Mouse (Mus musculus) olfactory bulb, adult 2 months (tissue): ENCODE results near the gene Arhgef19. TPM values are rescaled to one million over a fixed set of nuclear protein-coding genes. Genes with fewer than 3 reads are reported as not detected.

ENCODE experiments used
- H3K27ac ChIP-seq: fragments of 200-500 bp; 2 replicates; pipeline ENCODE4 v1.5.1; 2012; ENCODE audit warnings: low read depth, low read length; ENCODE audit not compliant: insufficient read depth
- H3K4me1 ChIP-seq: fragments of 200-500 bp; 2 replicates; pipeline ENCODE4 v1.6.1; 2012; ENCODE audit warnings: low read length; ENCODE audit not compliant: control insufficient read depth, insufficient read depth
- H3K4me3 ChIP-seq: fragments of 200-500 bp; 2 replicates; pipeline ENCODE4 v1.5.1; 2012; ENCODE audit warnings: mild to moderate bottlenecking, low read depth, low read length, moderate library complexity; ENCODE audit not compliant: insufficient read depth
- CTCF ChIP-seq: fragments of 200-500 bp; IDR thresholded peaks from 2 replicates; pipeline ENCODE4 v1.5.1; 2012; ENCODE audit warnings: low read depth, mild to moderate bottlenecking, low read length, moderate library complexity; ENCODE audit not compliant: insufficient read depth
- POLR2A ChIP-seq: fragments of 200-500 bp; IDR thresholded peaks from 2 replicates; pipeline ENCODE4 v1.6.1; 2012; ENCODE audit warnings: mild to moderate bottlenecking, low read depth, low read length, moderate library complexity; ENCODE audit not compliant: insufficient read depth
- WGBS: fragments of 180-500 bp; shearing (Covaris S2); methylation state at CpG from one replicate; pipeline ENCODE4 v1.1.7; 2018; 5-methylcytosine and 5-hydroxymethylcytosine counted together
- polyA plus RNA-seq: library from polyadenylated mRNA; stranded (reverse); fragments of >200 nt; gene quantifications from 2 replicates; pipeline ENCODE4 v1.2.4, GENCODE M21; 2012; ENCODE audit warnings: low replicate concordance; ENCODE audit not compliant: missing spikeins, insufficient read depth, insufficient read length

Gene Arhgef19
- polyA plus RNA-seq, 1 experiment, result not detected

DNA sequence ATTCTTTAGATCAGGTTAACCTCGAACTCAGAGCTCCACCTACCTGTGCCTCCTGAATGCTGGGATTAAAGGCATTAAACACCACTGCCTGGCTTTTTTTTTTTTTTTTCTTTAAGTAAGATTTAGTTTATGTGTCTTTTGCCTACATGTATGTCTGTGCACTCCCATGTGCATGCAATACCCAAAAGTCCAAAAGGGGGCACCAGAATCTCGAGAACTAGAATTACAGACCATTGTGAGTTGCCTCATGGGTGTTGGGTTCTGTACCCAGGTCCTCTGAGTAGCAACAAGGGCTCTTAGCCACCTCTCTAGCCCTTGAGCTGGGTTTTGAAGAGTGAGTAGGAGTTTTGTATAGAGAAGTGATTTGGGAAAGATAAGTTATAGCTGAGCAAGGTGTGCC, 13.3 kb downstream of the Arhgef19 start:
- Histone ChIP-seq H3K4me1 (peaks cover 8% of the 10 kb centered on the region), H3K4me3 (no peak overlapping the region), H3K27ac (no peak overlapping the region)
- TF ChIP-seq POLR2A, result no peak
- no peak for TF ChIP-seq CTCF
- 69% methylated on average over 2 of the region's 2 CpGs for WGBS

DNA sequence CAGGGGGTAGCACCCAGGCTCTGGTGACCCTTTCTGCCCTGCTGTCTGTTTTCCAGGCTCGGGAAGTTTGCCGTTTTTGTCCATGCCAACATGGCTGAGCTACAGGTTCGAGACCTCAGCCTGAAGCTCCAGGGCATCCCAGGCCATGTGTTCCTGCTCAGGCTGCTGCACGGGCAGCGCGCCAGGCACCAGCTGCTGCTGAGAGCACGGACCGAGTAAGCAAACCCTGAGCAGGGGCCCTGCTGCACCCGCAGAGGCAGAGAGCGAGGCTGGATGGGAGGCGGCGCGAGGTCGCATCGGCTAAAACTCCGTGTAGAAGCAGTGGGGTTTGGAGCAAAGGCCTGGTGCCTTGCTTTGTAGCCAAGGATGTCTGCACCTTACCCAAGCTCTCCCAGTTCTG, 14.9 kb downstream of the Arhgef19 start:
- 63% methylated on average over 16 of the region's 16 CpGs for WGBS
- no peak for TF ChIP-seq CTCF
- Histone ChIP-seq H3K4me3 (no peak overlapping the region), H3K27ac (no peak overlapping the region), H3K4me1 (no peaks in the 10 kb centered on the region)

DNA sequence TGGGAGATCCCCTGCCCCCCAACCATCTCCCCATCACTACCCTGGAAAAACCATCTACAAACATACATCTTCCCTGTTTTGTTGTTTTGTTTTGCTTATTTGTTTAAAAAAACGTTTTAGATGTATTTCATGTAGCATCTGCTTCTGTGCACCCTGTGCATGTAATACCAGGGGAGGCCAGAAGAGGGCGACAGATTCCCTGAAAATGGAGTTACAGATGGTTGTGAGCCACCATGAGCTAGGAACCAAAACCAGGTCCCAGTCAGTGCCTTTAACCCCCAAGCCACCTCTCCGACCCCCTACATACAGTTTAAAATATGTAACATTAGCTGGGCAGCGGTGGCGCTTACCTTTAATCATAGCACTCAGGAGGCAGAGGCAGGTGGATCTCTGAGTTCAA, 18.1 kb downstream of the Arhgef19 start:
- peak; percentile 39; the same call in 1 of the 2 replicates for TF ChIP-seq CTCF
- no peak for TF ChIP-seq POLR2A
- 70% methylated on average over 5 of the region's 5 CpGs for WGBS
- Histone ChIP-seq H3K27ac (no peak overlapping the region), H3K4me1 (0 out of 2 replicates have a peak, but pooled peaks cover 5% of the 10 kb centered on the region), H3K4me3 (no peak overlapping the region)

DNA sequence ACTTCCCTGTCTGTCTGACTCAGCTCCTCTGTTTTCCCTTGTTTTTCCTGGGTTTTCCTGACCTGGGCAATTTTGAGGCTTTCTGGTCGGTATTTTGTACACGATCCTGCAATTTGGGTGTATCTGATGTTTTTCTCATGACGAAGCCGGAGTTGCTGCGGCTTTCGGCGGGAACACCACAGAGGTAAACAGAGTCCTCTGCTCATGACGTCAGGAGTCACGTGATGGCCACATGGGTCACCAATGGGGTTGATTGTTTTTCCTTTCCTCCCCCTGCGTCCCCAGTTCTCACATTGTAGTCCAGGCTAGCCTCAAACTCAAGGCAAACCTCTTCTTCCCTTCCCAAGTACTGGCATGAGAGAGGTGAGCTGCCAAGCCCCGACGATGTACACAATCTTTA, 20.1 kb downstream of the Arhgef19 start:
- Histone ChIP-seq H3K4me3 (no peak overlapping the region), H3K4me1 (0 out of 2 replicates have a peak, but pooled peaks cover 5% of the 10 kb centered on the region), H3K27ac (no peak overlapping the region)
- 74% methylated on average over 12 of the region's 12 CpGs for WGBS
- no peak for TF ChIP-seq CTCF
- no peak for TF ChIP-seq POLR2A

DNA sequence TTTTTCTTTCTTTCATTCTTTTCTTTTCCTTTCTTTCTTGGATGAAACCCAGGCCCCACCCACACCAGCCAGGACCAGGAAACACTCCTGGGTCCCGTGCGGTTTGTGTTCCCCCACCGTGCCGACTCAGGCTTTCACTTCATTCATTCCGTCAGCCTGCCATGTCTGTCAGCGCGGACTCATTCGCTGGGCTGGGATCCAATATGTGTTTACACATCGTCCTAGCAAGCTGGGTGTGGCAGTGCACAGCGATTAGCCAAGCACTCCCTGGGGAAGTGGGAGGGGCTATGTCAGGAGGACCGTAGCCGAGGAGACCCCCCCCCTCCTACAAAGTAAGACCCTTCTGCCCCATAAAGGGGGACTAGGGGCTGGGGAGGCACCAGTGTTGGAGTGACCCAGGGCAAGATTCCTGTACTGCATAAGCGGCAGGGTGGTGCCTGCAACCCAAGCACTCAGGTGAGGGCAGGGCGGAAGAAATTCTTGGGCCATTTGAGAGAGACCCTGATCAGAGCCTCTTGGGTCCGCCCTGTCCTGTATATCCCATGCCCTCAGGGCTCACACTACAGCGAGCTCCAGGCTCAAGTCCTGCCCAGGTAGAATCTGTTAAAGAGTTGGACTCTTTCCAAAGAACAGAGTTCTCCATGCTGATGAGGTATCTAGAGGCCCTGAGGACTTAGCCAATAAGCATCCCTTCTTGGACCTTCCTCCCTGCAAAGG, 20.9 kb downstream of the Arhgef19 start:
- no peak overlapping the region for H3K27ac ChIP-seq
- WGBS, result 36% methylated on average over 16 of the region's 16 CpGs

DNA sequence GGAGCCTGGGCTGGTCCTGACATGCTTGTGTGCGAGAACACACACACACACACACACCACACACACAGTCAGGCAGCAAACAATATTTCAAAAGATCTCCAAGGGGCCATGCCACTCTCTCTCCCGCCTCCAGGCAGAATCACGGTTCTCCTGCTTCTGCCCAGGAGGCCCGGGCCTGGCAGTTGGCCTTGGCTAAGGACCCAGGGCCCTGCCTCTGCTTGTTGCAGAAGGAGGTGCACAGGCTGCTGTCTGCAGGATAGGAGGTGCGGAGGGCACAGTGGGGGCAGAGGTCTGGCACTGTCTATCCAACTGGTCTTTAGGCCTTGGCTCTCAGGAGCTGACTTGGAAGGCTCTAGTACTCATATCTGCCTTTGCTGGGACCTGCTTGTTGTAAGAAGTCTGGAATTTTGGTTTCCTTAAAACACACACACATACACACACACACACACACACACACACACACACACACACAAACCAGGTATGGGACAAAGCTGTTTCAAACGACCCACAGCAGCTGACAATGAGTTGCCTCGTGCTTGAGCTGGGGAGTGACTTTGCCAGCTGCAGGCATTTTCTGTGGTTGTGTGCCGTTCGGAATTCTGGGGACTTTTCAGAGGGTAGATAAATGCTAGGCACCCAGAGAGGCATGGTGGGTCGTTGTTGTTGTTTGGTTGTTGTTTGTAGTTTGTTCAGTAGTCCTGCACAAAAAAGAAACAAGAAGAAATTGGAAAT, 23.8 kb downstream of the Arhgef19 start:
- 79% methylated on average over 10 of the region's 10 CpGs for WGBS
- H3K4me3 ChIP-seq, result no peak overlapping the region
- TF ChIP-seq POLR2A (no peak), CTCF (no peak)

More for the DNA sequence above, 20.9 kb downstream of the Arhgef19 start:
- TF ChIP-seq POLR2A (no peak), CTCF (no peak)
- Histone ChIP-seq H3K4me3 (no peak overlapping the region), H3K4me1 (0 out of 2 replicates have a peak, but pooled peaks cover 5% of the 10 kb centered on the region)

DNA sequence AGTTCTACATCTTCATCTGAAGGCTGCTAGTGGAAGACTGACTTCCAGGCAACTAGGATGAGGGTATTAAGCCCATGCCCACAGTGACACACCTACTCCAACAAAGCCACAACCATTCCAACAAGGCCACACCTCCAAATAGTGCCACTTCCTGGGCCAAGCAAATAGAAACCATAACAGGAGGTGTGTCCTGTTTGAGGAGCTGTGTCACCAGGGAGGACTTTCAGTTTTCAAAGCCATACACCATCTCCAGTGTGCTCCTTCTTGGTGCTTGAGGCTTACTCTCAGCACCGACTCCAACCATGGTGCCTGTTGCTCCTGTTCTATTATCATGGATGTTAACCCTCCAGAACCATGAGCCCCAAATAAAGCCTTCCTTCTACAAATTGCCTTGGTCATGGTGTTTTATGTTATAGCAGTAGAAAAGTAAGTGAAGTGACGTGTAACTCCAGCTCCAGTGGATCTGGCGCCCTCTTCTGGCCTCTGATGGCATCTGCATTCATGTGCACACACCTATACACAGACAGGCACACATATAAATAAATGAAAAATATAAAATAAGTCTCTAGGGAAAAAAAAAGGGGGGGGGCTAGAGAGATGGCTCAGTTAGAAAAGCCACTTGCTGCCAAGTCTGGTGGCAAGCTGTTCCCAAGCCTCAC, 26.8 kb downstream of the Arhgef19 start:
- no peak overlapping the region for H3K4me3 ChIP-seq
- H3K27ac ChIP-seq, result no peak overlapping the region
- H3K4me1 ChIP-seq, result no peaks in the 10 kb centered on the region
- TF ChIP-seq POLR2A, result no peak
- 94% methylated on average over 3 of the region's 3 CpGs for WGBS

More for the DNA sequence above, 23.8 kb downstream of the Arhgef19 start:
- H3K4me1 ChIP-seq, result 0 out of 2 replicates have a peak, but pooled peaks cover 5% of the 10 kb centered on the region
- H3K27ac ChIP-seq, result no peak overlapping the region

DNA sequence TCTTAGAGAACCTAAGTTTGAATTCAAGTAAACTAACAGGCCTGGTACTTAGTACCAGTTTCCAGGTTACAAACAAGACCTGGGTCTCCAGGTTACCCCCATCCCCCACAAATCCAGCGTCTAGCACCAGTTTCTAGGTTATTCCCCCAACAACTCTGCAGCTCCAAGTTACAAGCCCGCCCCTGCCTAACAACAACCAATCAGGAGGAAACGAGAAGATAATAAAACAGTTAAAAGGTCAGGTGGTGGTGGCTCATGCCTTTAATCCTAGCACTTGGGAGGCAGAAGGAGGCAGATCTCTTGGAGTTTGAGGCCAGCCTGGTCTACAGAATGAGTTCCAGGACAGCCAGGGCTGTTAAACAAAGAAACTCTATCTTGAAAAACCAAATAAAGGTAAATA, 28.0 kb downstream of the Arhgef19 start:
- no peak overlapping the region for H3K4me3 ChIP-seq

DNA sequence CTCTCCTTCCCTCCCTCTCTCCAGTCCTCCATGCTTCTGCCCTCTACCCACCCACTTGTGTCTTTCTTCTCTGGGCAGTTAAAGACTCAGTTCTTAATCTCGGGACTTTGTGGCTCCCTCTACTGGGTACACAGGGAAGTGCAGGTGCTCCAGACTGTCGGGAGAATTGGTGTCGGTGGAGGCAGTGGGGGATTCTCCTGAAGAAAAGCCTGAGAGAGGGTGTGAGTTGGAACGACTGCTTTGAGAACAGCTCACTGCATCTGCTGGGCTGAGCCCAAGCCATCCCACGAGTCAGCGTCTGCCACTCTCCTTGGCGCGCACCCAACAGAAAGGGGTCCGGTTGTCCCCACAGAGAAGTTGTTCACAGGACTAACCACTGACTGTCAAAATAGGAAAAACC, 28.5 kb downstream of the Arhgef19 start:
- 19% methylated on average over 9 of the region's 9 CpGs for WGBS
- H3K27ac ChIP-seq, result no peak overlapping the region
- H3K4me3 ChIP-seq, result no peak overlapping the region
- 0 out of 2 replicates have a peak, but pooled peaks cover under 1% of the 10 kb centered on the region for H3K4me1 ChIP-seq
- TF ChIP-seq POLR2A (no peak), CTCF (peak; percentile 61; the same call in 1 of the 2 replicates)

More for the DNA sequence above, 28.0 kb downstream of the Arhgef19 start:
- 84% methylated on average over 3 of the region's 3 CpGs for WGBS
- TF ChIP-seq POLR2A (no peak), CTCF (no peak)
- no peaks in the 10 kb centered on the region for H3K4me1 ChIP-seq
- H3K27ac ChIP-seq, result no peak overlapping the region
